Mouse (Mus musculus): Measurements from ENCODE around the gene Rag1. TPM values are rescaled to one million over a fixed set of nuclear protein-coding genes. Genes with fewer than 3 reads are reported as not detected.

The Rag1 gene
- total RNA-seq, 2 experiments from 2014 or later = 1.1 to 2.2 TPM

- no peak for ATAC-seq (replicated peaks; ENCODE audit: low FRiP score, low TSS enrichment, poor library complexity, severe bottlenecking)
These were observed 54.6 kb downstream of the Rag1 start for GRCm38 (mm10) chr2:101594681-101595080.

GRCm38 (mm10) chr2:101592886-101593285 is 56.4 kb downstream of the Rag1 start:
- ATAC-seq (replicated peaks; ENCODE audit: low FRiP score, low TSS enrichment, poor library complexity, severe bottlenecking) = no peak

- no peak for ATAC-seq (replicated peaks; ENCODE audit: low FRiP score, low TSS enrichment, poor library complexity, severe bottlenecking)
These were observed 57.1 kb downstream of the Rag1 start for GRCm38 (mm10) chr2:101592023-101592841.

GRCm38 (mm10) chr2:101591356-101591755 is 57.9 kb downstream of the Rag1 start:
- no peak for ATAC-seq (replicated peaks; ENCODE audit: low FRiP score, low TSS enrichment, poor library complexity, severe bottlenecking)

Other genes with a start within 250 kb of the Rag1 start
- gene Rag2, start 24.8 kb downstream of the Rag1 start, total RNA-seq (2014; fragmentation: Nextera tagmentation) = 0.35 and 0.90 TPM in 2 replicates
- 0.34 and 2.0 TPM in 2 replicates for gene Rag2, start 24.8 kb downstream of the Rag1 start, total RNA-seq (2017)
- 13.1 and 34.1 TPM in 2 replicates for gene B230118H07Rik, start within 50 bp of the Rag1 start, total RNA-seq (2014; fragmentation: Nextera tagmentation)
- gene B230118H07Rik, start within 50 bp of the Rag1 start, total RNA-seq (2017) = 45.4 and 76.2 TPM in 2 replicates
- 18.3 and 26.1 TPM in 2 replicates for gene Traf6, start 28.9 kb upstream of the Rag1 start, total RNA-seq (2014; fragmentation: Nextera tagmentation)
- 13.9 and 15.3 TPM in 2 replicates for gene Traf6, start 28.9 kb upstream of the Rag1 start, total RNA-seq (2017)
- gene Prr5l, start 233.5 kb upstream of the Rag1 start, total RNA-seq (2014; fragmentation: Nextera tagmentation) = 2.2 and 8.0 TPM in 2 replicates
- gene Prr5l, start 233.5 kb upstream of the Rag1 start, total RNA-seq (2017) = 0.47 TPM in 1 of 2 replicates, not detected in the other
- gene Commd9, start 236.7 kb upstream of the Rag1 start, total RNA-seq (2014; fragmentation: Nextera tagmentation) = 16.2 and 20.5 TPM in 2 replicates
- 16.0 and 34.9 TPM in 2 replicates for gene Commd9, start 236.7 kb upstream of the Rag1 start, total RNA-seq (2017)

Data from megakaryocyte-erythroid progenitor cell, adult 5-6 weeks (primary cell).